Mouse (Mus musculus) embryo, embryonic 9.5 days (tissue): ENCODE measurements at regions not wholly inside any gene's neighbourhood (a gene's known extent, or its start where the extent isn't known, plus 50 kb on each side); places are given as distances from the start of the nearest gene placed in this dataset.

Experiments used
- DNase-seq: peaks from one replicate; pipeline ENCODE4 v3.0.0-alpha.2; 2017; ENCODE audit errors: extremely low spot score

DNA sequence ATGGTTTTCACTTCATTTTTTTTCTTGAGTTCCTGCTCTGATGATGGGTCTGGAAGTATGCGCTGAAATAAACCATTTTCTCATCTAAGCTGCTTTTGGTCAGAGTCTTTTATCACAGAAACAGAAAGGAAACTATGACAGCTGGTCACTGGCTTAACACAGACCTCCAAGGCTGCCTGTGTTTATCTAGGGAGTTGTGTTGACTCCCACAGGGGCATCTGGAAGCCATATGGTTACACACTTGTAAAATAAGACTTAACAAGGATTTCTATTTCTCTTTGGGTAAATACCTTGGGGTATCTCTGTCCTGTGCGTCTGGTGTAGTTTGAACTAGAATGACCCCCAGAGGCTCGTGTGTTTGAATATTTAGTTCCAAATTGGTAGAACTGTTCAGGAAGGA lies 315.5 kb upstream of the Kazn start:
- no peak for DNase-seq

DNA sequence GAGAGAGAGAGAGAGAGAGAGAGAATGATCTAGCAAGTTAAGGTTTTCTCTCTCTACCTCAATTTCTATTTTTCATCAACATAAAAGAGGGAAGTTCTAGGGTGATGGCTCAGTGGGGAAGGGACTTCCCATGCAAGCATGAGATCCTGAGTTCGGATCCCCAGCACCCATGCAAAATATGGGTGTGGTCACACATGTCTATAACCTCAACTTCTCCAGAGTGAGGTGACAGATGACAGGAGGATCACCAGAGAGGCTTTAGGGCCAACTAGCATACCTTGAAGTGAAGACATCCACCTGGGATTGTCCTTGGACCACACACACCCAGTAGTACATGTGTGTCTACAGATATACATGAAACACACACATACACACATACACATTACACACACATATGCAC lies 306.7 kb upstream of the Kazn start:
- DNase-seq, result no peak

DNA sequence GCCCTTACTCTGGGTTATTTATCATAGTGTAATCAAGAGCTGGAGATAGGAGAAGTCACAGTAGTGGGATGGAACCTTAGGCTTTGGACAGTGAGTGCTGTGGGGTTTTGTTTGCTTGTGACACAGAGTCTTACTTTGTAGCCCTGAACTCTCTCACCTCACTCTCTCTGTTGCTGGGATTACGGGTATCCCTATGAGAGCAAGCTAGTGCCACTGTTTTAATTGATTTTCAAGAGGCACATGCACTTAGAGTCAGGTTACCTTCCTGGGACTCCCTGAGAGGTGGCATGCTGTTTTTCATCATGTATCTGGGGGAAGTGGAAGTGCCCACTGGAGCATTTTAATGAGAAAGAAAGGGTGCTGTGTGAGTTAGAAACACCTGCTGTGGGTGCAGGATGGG lies 306.0 kb upstream of the Kazn start:
- no peak for DNase-seq

DNA sequence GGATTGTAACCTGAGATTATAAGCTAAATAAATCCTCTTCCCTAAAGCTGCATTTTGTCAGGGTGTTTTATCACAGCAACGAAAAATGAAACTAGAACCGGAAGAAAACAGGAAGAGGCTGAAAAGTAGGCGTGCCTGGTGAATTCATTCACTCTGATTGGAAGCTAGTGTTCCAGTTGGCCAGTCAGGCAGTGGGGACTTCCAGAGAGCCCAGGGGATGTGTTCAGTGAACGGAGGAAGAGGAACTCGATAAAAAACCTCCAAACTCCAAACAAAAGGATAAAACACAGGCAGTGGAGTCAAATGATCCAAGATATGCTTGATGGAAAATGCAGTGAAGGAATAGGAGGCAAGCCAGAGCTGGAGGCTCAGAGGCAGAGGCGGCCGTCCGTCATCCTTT lies 305.5 kb upstream of the Kazn start:
- DNase-seq, result no peak

DNA sequence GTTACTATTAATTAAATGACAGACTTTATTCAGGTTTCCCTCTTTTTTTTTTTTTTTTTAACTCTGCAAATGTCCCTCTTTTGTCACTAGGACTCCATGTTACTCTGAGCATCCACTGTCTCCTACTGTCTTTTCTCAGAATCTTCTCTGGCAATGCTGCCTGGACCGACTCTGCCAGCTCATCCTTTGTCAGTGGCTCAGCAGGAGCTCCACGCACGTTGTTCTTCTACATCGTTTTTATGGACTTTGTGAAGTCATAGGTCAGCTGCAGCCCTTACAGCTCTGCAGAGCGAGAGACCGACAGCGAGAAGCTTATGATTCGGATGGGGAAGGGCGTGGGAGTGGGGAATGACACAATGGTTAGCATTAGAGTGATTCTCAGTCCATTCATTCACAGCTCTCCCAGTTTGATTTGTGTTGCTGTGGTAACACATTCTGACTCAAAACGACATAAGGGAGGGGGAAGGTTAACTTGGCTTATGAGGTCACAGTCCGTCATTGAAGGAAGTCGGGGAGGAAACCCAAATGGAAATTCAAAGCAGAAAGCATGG lies 300.1 kb upstream of the Kazn start:
- no peak for DNase-seq

DNA sequence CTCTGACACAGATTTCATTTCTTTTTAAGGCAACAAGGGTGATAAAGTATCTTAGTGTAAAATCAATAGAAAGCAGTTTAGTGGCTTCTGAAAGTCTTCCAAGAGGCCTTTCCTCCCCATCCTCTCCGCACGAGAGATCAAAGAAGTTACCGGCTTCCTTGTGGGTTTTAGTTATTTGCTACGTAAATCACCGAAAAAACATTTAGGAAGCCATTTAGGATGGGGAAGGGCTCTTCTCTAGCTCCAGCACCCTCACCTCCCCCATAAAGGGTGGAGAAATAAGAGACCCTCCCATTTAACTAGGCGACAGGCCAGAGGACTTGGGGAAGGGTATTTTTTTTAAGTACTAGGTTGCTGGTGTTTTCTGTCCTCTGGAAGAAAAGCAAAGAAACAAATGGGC lies 287.9 kb upstream of the Kazn start:
- DNase-seq, result no peak

DNA sequence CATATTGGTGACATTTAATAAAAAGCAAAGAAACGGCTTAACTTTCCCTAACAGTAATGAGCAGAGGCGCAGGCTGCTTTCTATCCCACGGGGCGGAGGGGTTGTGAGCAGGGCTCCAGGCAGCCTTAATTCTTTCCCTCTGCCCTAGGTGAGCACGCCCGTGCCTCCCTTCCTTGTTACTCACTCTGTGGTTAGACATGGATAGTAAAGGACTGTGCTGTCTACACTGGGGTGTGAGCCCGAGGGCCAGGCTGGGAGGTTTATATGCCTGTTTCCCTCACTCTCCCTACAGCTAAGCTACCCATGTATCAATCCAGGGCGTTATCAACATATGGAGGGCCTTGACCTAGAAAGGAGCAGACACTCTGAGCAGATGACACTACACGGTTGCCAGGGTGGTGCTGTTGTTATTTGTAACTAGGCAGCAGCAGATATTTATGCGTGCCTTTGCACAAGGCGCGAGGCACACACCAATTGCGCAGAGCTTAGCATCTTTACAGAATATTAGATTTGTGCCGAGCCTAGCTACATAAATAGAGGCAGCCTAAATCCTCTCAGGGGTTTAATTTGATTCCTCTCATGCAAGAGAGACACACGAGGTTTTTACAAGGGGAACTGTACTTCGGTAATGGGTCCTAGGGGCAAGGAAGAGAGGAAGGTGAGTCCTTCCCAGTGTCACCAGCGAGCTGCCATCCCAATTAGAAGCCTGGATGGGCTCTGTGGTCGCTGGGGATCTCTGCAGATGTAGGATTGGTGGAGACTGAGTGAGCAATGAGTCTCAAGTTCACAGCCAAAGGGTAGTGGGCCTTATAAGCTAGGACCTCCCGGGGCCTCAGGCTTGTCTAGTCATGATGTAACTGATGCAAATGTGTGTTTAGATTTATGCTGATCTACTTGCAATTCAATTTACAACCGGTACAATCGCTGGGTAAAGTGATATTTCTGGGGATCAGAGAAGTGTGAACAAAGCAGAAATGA lies 278.6 kb upstream of the Kazn start:
- no peak for DNase-seq

DNA sequence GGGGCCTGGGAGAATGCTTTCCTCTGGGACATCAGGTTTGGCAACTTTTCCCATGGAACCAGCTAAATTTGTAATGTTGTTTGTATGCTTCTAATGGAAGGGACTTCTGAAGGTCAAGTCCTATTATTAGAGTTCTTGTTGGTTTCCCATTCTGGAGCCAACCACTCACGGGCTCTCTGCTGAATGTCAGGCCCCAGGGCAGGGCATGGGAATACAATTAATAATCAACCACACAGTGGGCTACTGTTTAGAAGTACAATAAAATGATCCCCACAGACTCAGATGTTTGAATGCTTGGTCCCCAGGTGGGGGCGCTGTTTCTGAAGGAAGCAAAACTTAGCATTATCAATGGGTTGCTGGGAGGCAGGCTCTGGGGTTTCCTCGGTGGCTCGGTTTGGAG lies 275.6 kb upstream of the Kazn start:
- DNase-seq, result no peak

DNA sequence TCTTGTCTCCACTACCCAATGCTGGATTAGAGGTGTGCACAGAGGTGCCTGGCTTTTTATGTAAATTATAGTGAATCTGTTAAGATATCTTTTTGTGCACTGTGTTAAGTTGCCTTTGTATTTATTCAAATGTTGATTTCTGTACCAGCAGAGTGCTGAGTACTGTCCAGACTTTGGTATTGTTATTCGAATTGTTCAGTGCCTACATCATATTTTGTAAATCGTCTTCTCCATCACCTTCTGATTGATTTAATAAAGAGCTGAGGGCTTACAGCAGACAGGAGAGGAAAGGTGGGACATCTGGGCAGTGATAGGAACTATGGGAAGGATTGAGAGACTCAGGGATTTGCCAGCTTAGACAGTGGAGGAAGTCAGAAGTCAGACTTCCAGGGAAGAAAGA lies 270.2 kb upstream of the Kazn start:
- no peak for DNase-seq

DNA sequence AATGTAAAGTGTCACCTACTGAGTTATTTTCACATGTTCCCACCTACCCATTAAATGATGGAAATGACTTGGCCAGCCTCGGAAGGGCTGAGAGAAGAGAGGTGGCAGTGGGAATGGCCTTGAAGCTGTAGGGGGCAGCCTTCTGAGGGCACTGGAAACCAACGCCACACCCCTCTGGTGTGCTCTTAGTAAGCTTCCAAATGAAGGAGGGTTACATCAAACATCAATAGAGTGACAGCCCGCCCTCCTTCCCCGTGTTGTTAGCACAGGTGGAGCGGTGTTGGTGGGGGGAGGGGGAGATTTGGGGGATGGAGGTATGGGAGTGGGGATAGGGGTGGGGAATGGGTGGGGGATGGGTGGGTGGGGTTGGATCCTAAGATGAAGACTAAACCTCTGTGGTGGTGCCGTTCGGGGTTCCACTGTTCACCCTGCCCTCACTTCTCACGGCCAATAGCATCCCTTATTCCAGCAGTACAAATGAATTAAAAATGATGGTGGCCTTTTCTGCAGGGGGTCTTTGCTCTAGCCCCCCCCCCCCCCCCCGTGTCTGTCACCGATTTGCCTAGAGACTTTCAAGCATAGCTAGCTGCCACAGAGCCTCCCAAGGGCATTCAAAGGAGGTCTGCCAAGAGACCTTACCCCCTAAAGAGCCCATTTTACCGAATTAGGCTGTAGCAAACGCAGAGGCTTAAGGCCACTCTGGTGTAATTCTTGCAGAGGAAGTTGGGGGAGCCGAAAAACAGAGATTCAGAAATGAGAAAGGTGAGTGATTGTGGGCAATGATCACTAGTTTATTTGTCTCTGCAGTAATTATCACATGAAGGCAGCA lies 267.4 kb upstream of the Kazn start:
- DNase-seq, result no peak

DNA sequence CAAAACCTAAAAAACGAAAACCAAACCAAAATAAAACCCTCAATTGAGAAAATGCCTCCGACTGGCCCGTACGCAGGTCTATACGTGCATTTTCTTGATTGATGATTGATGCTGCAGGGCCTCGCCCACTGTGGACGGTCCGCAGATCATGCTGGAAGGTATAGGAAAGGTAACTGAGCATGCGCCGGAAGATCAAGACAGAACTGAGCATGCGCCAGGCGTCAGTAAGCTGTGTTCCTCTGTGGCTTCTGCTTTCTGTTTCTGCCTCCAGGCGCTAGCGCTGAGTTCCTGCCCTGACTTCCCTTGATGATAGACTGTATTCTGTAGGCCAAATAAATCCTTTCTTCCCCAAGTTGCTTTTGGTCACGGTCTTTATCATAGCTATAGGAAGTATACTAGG lies 264.6 kb upstream of the Kazn start:
- DNase-seq, result no peak

DNA sequence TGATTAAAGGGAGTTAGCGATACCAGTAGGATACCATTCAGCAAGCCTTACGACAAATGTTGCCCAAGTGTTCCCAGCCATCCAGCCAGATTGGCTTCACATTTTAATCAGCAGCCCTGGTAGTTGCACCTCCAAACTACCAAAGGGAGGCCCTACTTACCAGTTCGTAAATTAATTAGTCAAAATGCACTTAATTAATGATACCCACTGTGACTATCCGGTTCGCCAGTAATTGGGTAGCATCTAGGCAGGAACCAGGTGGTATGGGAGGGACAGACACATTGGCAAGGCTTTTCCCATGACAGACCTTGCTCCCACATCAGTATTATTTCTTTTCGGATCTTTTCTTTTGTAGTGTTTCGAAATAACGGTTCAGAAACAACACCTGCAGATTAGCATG lies 262.0 kb upstream of the Kazn start:
- no peak for DNase-seq

DNA sequence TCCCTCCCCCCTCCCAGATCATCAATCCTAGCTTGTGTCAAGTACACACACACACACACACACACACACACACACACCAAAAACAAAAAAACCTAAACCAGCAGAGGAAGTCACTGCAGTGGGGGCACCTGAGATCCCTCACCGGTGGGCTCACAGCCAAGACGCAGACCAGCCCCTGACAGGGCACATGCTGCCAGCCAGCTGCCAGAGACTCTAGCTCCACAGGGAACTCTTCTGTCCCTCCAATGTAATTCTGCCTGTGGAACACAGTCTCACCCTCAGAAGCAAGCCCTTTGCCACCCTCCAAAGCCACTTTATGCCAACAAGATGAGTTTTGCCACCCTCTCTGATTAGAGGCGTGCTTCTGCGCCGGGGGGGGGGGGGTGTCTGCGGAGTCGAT lies 261.3 kb upstream of the Kazn start:
- no peak for DNase-seq

DNA sequence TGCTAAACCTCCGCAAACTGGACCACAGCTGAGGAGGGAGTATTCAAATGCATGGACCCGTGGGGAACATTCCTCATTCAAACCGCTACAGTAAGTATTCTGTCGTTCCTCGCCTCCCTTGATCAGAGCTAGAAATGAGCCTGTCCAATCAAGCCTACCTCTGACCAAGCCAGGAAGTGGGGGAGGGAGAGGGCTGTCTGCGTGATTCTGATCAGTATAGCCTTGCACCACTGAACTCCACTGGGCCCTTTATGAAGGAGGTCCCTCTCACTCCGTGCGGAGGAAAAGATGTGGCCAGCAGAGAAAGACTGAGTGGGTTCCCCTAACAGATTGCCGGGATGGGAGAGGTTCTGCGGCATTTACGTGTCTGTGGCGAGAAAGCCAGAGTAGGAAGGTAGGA lies 257.4 kb upstream of the Kazn start:
- DNase-seq, result no peak

DNA sequence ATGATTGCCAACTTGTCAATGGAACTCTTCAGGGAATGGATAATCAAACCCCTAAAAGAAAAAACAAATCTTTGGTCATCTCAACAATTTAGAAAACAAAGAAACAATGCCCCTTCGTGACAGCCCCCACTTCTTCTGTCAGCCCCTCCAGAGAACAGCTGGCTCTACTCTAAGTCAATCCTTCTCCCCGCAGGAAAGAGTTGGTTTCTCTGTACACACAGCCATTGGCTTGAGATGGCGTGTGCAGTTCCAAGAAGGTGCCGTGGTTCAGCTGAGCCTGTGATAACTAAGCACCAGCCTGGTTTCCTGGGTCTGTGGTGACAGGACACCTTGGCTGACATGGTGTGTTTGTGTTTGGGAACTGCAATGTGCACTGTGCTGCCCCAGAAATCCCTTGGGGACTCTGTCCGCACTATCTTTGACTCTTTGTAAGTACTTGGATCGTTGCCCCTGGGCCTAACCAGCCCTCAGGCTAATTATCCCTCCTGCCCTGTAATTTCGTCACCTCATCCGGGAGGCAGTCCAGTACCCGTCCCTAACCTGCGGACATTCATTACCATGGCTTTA lies 253.8 kb upstream of the Kazn start:
- DNase-seq, result no peak

DNA sequence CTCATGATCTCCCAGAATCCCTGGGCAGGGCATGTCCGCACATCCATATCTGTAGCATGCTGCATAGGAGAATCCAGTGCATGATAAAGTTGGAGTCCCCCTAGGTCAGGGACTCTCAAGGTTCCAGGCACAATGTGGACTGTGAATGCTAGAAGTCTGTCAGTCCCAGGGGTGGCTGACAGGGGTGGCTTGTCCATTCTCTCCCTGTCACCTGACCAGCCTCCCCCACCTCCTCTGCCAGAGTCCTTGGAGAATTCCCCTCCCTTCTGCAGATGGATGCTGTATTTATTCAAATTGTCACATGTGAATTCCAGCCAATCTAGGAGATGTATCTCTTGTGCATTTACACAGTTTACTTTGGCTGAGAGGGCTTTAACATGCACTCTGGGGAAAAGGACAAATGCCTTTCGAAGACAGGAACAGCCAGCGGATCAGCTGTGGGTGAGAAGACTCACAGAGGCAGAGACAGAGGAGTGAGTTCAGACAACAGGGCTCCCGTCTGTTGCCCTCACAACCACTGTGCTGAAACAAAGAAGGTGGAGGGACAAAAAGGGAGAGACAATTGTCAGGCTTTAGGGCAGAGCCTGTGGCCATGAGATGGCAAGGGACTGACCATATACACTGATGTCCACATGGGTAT lies 246.7 kb upstream of the Kazn start:
- no peak for DNase-seq

DNA sequence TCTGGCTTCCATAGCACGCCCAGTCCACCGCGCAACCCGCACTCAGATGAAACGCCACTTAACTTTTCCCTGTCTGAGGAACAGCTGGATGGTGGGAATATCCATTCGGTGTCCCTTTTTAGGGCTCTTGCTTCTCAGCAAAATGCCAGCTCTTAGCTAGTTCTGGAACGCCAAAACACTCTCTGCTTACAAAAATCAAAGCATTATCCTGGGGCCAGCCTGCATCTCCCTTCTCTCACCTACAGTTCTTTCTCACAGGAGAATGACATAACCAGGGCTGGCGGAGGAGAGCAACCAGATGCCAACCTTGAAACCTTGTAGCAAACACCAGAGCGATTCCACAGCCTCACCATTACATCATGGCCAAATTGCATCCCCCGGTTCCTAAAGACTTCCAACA lies 236.4 kb upstream of the Kazn start:
- no peak for DNase-seq

DNA sequence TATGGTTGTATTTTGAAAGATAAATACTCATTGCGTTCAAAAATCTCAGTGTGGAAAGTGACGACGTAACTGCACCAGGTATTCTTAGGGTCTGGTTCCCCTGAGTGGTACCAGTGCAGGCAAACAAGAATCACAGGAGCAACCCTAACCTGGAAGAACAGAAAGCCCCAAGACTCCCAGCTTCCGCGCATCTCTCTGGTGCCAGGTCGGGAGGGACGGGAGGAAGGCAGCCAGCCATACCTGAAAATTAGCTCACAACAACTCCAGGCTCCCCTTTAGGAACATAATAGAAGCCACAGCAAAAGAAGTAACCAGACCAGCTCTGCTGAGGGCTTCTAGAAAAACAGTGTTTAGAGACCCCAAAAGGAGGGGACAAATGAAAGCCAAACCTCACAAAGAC lies 235.4 kb upstream of the Kazn start:
- no peak for DNase-seq

DNA sequence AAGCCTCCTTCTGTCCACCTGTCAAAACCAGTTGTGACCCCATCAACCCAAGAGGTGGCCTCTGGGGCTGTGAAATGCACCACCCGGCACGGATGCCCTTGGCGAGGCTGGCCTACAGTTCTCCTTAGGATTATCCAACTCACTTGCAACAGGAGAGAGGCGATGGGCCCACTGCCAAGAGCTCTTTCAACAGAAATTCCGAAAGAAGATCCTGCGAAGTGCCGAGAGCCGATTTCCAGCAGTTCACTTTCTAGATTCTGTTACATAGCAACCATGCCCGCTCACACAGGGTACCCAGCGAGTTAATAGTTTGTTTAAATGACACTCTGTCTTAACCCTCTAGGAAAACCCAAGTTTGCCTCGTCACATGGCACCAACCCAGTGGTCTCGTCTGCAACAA lies 234.8 kb upstream of the Kazn start:
- DNase-seq, result no peak

DNA sequence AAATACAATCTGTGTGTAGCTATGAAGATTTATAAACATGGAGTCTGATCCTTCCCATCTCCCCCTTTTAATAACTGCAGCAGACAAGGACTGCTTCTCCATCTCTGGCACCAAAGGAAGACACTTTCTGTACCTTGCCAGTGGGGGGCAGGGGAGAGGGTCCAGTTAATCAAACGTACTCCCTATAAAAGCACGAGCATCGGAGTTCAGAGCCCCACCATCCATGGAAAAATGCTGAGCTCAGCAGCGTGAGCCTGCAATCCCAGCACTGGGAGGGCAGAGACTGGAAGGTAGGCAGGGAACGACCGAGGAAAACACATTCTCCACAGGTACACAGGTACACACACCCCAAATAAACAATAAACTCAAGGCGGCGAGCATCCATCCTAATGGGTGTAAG lies 234.1 kb upstream of the Kazn start:
- DNase-seq, result no peak

DNA sequence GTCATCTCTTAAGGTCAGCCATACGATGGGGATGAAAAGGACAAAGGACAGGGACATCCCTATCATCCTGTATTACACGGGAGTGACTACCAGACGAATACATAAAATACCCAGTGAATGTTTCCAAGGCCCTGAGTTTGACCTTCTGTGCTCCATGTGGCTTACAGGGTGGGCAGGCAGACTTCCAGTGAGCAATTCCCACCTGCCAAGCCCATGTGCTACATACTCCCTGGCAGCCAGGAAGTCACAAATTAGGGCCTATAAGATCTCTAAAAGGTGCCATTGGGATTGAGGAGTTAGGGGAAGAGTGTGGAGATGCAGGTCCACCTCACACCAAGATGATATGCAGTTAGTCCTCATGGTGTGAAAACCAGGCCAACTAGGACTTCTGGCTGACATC lies 233.1 kb upstream of the Kazn start:
- DNase-seq, result no peak

DNA sequence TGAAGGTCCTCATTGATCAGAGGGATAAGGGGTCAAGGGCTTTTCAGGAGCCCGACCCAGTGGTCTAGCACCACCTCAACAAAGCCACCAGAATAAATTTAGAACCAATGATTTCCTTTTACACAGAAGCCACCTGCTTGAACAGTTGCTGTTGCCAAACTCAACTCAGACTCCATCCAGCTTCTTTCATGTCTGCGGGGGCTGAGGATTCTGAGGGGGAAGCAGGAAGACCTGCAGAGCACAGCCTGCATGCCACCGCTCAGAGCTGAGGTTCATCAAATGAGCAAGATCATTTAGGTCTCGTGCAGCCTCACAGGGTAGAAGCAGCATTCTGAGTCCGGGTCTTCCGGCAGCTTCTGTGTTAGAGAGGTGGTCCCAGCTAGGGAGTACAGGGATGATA lies 231.6 kb upstream of the Kazn start:
- no peak for DNase-seq
